Mouse (Mus musculus): ENCODE measurements at regions not wholly inside any gene's neighbourhood (a gene's known extent, or its start where the extent isn't known, plus 50 kb on each side); places are given as distances from the start of the nearest gene placed in this dataset.
A peak's percentile ranks its signal among the peaks of the same experiment; 100 is the strongest.

- DNase-seq: peak; percentile 49
Observed at GRCm38 (mm10) chr13:111979428-111980204, 170.8 kb upstream of the Map3k1 start.

- DNase-seq: no peak
Observed at GRCm38 (mm10) chr13:111980205-111980595, 171.4 kb upstream of the Map3k1 start.

- DNase-seq: no peak
Observed at GRCm38 (mm10) chr13:111981103-111981502, 172.3 kb upstream of the Map3k1 start.

GRCm38 (mm10) chr13:111982796-111983460 is 174.1 kb upstream of the Map3k1 start:
- no peak for DNase-seq

- DNase-seq: peak; percentile 31
Observed at GRCm38 (mm10) chr13:111984081-111984574, 175.3 kb upstream of the Map3k1 start.

- no peak for DNase-seq
Observed at GRCm38 (mm10) chr13:111985406-111985805, 176.6 kb upstream of the Map3k1 start.

GRCm38 (mm10) chr13:111986681-111987080 is 177.9 kb upstream of the Map3k1 start:
- DNase-seq: no peak

- no peak for DNase-seq
Observed at GRCm38 (mm10) chr13:111987420-111987819, 178.6 kb upstream of the Map3k1 start.

GRCm38 (mm10) chr13:111990913-111991534 is 182.2 kb upstream of the Map3k1 start:
- DNase-seq: no peak

GRCm38 (mm10) chr13:111992075-111992847 is 183.5 kb upstream of the Map3k1 start:
- peak; percentile 27 for DNase-seq

- no peak for DNase-seq
Observed at GRCm38 (mm10) chr13:111994862-111995490, 186.2 kb upstream of the Map3k1 start.

- DNase-seq: no peak
Observed at GRCm38 (mm10) chr13:111995716-111996115, 186.9 kb upstream of the Map3k1 start.

- DNase-seq: peak; percentile 71
Observed at GRCm38 (mm10) chr13:111996910-111997309, 188.1 kb upstream of the Map3k1 start.

GRCm38 (mm10) chr13:111997980-111998945 is 189.5 kb upstream of the Map3k1 start:
- DNase-seq: no peak

GRCm38 (mm10) chr13:111999647-112000292 is 191.0 kb upstream of the Map3k1 start:
- no peak for DNase-seq

GRCm38 (mm10) chr13:112000293-112000665 is 191.5 kb upstream of the Map3k1 start:
- DNase-seq: no peak

- no peak for DNase-seq
Observed at GRCm38 (mm10) chr13:112000696-112001095, 191.9 kb upstream of the Map3k1 start.

- peak; percentile 37 for DNase-seq
Observed at GRCm38 (mm10) chr13:112001155-112002025, 192.6 kb upstream of the Map3k1 start.

- peak; percentile 31 for DNase-seq
Observed at GRCm38 (mm10) chr13:112002661-112003347, 194.0 kb upstream of the Map3k1 start.
